20 mouse cellular contexts compared by ENCODE assay signal in the genomic region with DNA sequence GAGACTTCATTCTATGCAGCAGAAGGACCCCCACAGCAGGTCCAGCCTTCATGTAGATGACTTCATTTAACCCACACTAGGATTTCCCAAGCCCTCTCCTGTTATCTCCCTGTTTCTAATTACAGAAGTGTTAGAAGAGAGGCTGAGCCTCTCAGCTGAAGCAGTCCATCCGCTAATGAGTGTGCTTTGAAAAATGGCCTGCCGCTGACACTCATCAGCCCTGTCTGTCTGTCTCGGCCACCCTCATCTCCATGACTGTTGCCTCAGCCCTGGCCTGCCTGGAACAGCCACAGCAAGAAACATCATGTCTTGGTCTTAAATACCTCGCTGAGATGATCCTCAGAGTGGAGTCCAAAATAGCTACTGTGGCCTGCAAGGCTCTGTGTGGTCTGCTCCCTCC.
A peak's percentile ranks its signal among the peaks of the same experiment; 100 is the strongest.
DNase-seq lines count a peak whose midpoint lies in the region; ATAC-seq lines count a peak whose summit lies in the region.
"Had no signal": no experiment of that assay in that cellular context is flagged by ENCODE, and none has a peak within 500 bp of the region (broad histone marks: within the 10 kb centered on the region; RNA-seq: fewer than 3 reads in every experiment).

No protein-coding gene starts in this region.

- peak overlapping the region; percentile 15 to 64 for H3K27ac ChIP-seq in heart, embryonic 14.5 days (replicated peaks in 1 of 2; ENCODE audit: control insufficient read depth in 1 of 2, insufficient read depth in 1 of 2, low read depth in 2 of 2, low read length in 2 of 2)
- no peak overlapping the region for H3K27ac ChIP-seq in lung, embryonic 16.5 days (ENCODE audit: low read length)
- no peak overlapping the region for H3K27ac ChIP-seq in midbrain, embryonic 13.5 days
- H3K27ac ChIP-seq: hindbrain, embryonic 10.5 days; hindbrain, postnatal 0 days; kidney, embryonic 15.5 days; liver, embryonic 14.5 days; midbrain, embryonic 12.5 days; neural tube, embryonic 15.5 days had no signal

- no peaks in the 10 kb centered on the region for H3K27me3 ChIP-seq in heart, embryonic 14.5 days (ENCODE audit: control insufficient read depth, insufficient read depth, low read length)
- H3K27me3 ChIP-seq in lung, embryonic 16.5 days (ENCODE audit: control insufficient read depth, insufficient read depth, low read depth, low read length): no peaks in the 10 kb centered on the region; the same call in 1 of the 2 replicates
- H3K27me3 ChIP-seq in midbrain, embryonic 13.5 days: no peaks in the 10 kb centered on the region
- H3K27me3 ChIP-seq: kidney, embryonic 15.5 days; midbrain, embryonic 12.5 days; neural tube, embryonic 15.5 days had no signal

- DNase-seq in embryo, embryonic 10 days (ENCODE audit: low spot score): peak; percentile 57
- no peak for DNase-seq in embryo, embryonic 11 days
- no peak for DNase-seq in heart, postnatal 14 days
- peak; percentile 26 for DNase-seq in retina, embryonic 14.5 days (ENCODE audit: low spot score)
- DNase-seq in ovary, postnatal 36 days (ENCODE audit: low spot score): no peak
- DNase-seq: adrenal gland, adult 2 months; cerebellum, adult 8-10 months; forebrain, postnatal 0 days; gastrocnemius, postnatal 36 days; thymus, adult 2 months had no signal

- intact Hi-C loops in heart, postnatal 14 days (cut with DNase I): no loop called here

- ATAC-seq in heart, embryonic 14.5 days (ENCODE audit: insufficient number of reproducible peaks, insufficient read depth, low FRiP score, low read depth): peak; percentile 75
- peak; percentile 96 for ATAC-seq in lung, embryonic 16.5 days (ENCODE audit: low read depth)
- no peak for ATAC-seq in midbrain, embryonic 13.5 days
- ATAC-seq: forebrain, postnatal 0 days; hindbrain, postnatal 0 days; intestine, postnatal 0 days had no signal

- peak overlapping the region; percentile 11; the same call in 1 of the 2 replicates for H3K4me2 ChIP-seq in heart, embryonic 14.5 days (ENCODE audit: low read length)
- H3K4me2 ChIP-seq in lung, embryonic 16.5 days (ENCODE audit: low read depth, low read length): no peak overlapping the region
- H3K4me2 ChIP-seq in midbrain, embryonic 13.5 days (replicated peaks): no peak overlapping the region
- H3K4me2 ChIP-seq: kidney, embryonic 15.5 days; midbrain, embryonic 12.5 days; neural tube, embryonic 15.5 days had no signal

- peaks cover 16% of the 10 kb centered on the region in 2 experiments for H3K4me1 ChIP-seq in heart, embryonic 14.5 days (ENCODE audit: control insufficient read depth in 2 of 2, insufficient read depth in 2 of 2, low read length in 2 of 2)
- no peaks in the 10 kb centered on the region; the same call in 1 of the 2 replicates for H3K4me1 ChIP-seq in lung, embryonic 16.5 days (replicated peaks; ENCODE audit: control insufficient read depth, insufficient read depth, low read length)
- H3K4me1 ChIP-seq in midbrain, embryonic 13.5 days (replicated peaks): no peaks in the 10 kb centered on the region
- H3K4me1 ChIP-seq: kidney, embryonic 15.5 days; neural tube, embryonic 15.5 days had no signal

- no peak overlapping the region for H3K4me3 ChIP-seq in heart, embryonic 14.5 days (ENCODE audit: control insufficient read depth in 1 of 2, insufficient read depth in 1 of 2, low read depth in 1 of 2, low read length in 2 of 2)
- H3K4me3 ChIP-seq in lung, embryonic 16.5 days (ENCODE audit: low read length): no peak overlapping the region
- H3K4me3 ChIP-seq in midbrain, embryonic 13.5 days (replicated peaks): no peak overlapping the region
- H3K4me3 ChIP-seq: hindbrain, embryonic 10.5 days; kidney, embryonic 15.5 days; midbrain, embryonic 12.5 days; neural tube, embryonic 15.5 days had no signal

- H3K9ac ChIP-seq in heart, embryonic 14.5 days (ENCODE audit: low read length): no peak overlapping the region
- H3K9ac ChIP-seq in lung, embryonic 16.5 days (ENCODE audit: low read length): no peak overlapping the region
- H3K9ac ChIP-seq in midbrain, embryonic 13.5 days (replicated peaks): no peak overlapping the region
- H3K9ac ChIP-seq: forebrain, postnatal 0 days; kidney, embryonic 15.5 days; liver, embryonic 14.5 days; midbrain, embryonic 12.5 days; neural tube, embryonic 15.5 days had no signal

- no peaks in the 10 kb centered on the region for H3K9me3 ChIP-seq in heart, embryonic 14.5 days (ENCODE audit: control insufficient read depth, low read length)
- H3K9me3 ChIP-seq in lung, embryonic 16.5 days (ENCODE audit: control insufficient read depth, low read length): no peaks in the 10 kb centered on the region
- H3K9me3 ChIP-seq in midbrain, embryonic 13.5 days: no peaks in the 10 kb centered on the region
- H3K9me3 ChIP-seq: hindbrain, embryonic 10.5 days; kidney, embryonic 15.5 days; midbrain, embryonic 12.5 days; neural tube, embryonic 15.5 days had no signal

- no peaks in the 10 kb centered on the region for H3K36me3 ChIP-seq in heart, embryonic 14.5 days (ENCODE audit: control insufficient read depth, insufficient read depth, low read length)
- H3K36me3 ChIP-seq in lung, embryonic 16.5 days (ENCODE audit: control insufficient read depth, insufficient read depth, low read length): no peaks in the 10 kb centered on the region
- H3K36me3 ChIP-seq in midbrain, embryonic 13.5 days: no peaks in the 10 kb centered on the region
- H3K36me3 ChIP-seq: hindbrain, embryonic 10.5 days; kidney, embryonic 15.5 days; midbrain, embryonic 12.5 days; neural tube, embryonic 15.5 days had no signal

- 16% methylated on average over 4 of the region's 4 CpGs for WGBS in heart, embryonic 14.5 days
- WGBS in lung, embryonic 16.5 days: 26% methylated on average over 4 of the region's 4 CpGs
- 73% methylated on average over 4 of the region's 4 CpGs for WGBS in midbrain, embryonic 13.5 days

Comparison
In these comparisons a context has a peak if more than half of its experiments do, and no peak if none do; other contexts are left out.
1. DNase-seq: peak in embryo, embryonic 10 days (single experiment) and retina, embryonic 14.5 days (single experiment); none in embryo, embryonic 11 days (single experiment), heart, postnatal 14 days (0 of 2) and ovary, postnatal 36 days (single experiment).
2. H3K27ac ChIP-seq: peak in heart, embryonic 14.5 days (2 of 2); none in lung, embryonic 16.5 days (single experiment) and midbrain, embryonic 13.5 days (single experiment).